Mouse (Mus musculus) stomach, embryonic 16.5 days (tissue): ENCODE results near the gene Mfsd4b3. TPM values are rescaled to one million over a fixed set of nuclear protein-coding genes. Genes with fewer than 3 reads are reported as not detected.

Source experiments
- ATAC-seq: fragments of 200-750 bp; cut with Nextera tagmentation; 2 replicates; pipeline ENCODE4 v1.8.0; 2017; ENCODE audit warnings: moderate number of reproducible peaks, moderate TSS enrichment; ENCODE audit not compliant: insufficient read depth, low FRiP score
- H3K27ac ChIP-seq: fragments of 300-500 bp; sonication (generic); 2 replicates; pipeline ENCODE4 v1.5.1; 2014; ENCODE audit warnings: low read length
- H3K27me3 ChIP-seq: fragments of 300-500 bp; sonication (generic); 2 replicates; pipeline ENCODE4 v1.6.1; 2014; ENCODE audit warnings: low read length, control low read depth, mixed read lengths; ENCODE audit not compliant: control insufficient read depth, insufficient read depth
- H3K36me3 ChIP-seq: fragments of 300-500 bp; sonication (generic); 2 replicates; pipeline ENCODE4 v1.6.1; 2014; ENCODE audit warnings: low read length; ENCODE audit not compliant: control insufficient read depth, insufficient read depth
- H3K4me1 ChIP-seq: fragments of 300-500 bp; sonication (generic); 2 replicates; pipeline ENCODE4 v1.6.1; 2014; ENCODE audit warnings: low read length, control low read depth, mixed read lengths; ENCODE audit not compliant: control insufficient read depth, insufficient read depth
- H3K4me2 ChIP-seq: fragments of 300-500 bp; sonication (generic); 2 replicates; pipeline ENCODE4 v1.6.1; 2014; ENCODE audit warnings: low read depth, low read length, mixed read lengths
- H3K4me3 ChIP-seq: fragments of 300-500 bp; sonication (generic); replicated peaks from 2 replicates; pipeline ENCODE4 v1.5.1; 2014; ENCODE audit warnings: mild to moderate bottlenecking, low read length
- H3K9ac ChIP-seq: fragments of 300-500 bp; sonication (generic); 2 replicates; pipeline ENCODE4 v1.6.1; 2014; ENCODE audit warnings: low read length
- H3K9me3 ChIP-seq: fragments of 300-500 bp; sonication (generic); replicated peaks from 2 replicates; pipeline ENCODE4 v1.6.1; 2016; ENCODE audit warnings: low read length, control low read depth; ENCODE audit not compliant: control insufficient read depth
- WGBS: fragments of 180-500 bp; shearing (Covaris S2); extraction: QIAGEN DNeasy Blood & Tissue Kit; methylation state at CpG from one replicate; pipeline ENCODE4 v1.1.7; 2014; 5-methylcytosine and 5-hydroxymethylcytosine counted together
- polyA plus RNA-seq: library from polyadenylated mRNA; unstranded; fragments of >200 nt; fragmentation: Nextera tagmentation; extraction: Ambion mirVana; gene quantifications from 2 replicates; pipeline ENCODE4 v1.2.1, GENCODE M21; 2015

Mfsd4b3 gene
- polyA plus RNA-seq, 1 experiment from 2014 or later, result 2.2 TPM

DNA sequence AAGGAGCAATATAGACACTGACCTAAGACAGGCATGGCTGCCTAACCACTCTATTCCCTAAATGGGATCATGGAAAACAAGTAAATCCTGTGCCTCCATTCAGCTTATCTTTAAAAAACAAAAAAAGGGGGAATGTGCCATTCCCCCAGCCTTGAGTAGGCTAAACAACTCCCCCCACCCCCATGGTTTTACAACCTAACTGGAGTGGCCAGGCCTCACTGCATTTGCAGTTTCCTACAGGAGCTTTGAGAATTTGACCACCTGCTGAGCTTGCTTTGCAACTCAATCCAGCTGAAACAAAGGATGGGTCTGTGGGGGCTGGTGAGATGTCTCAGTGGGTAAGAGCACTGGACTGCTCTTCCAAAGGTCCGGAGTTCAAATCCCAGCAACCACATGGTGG is 18.3 kb upstream of the Mfsd4b3 start:
- no peak for ATAC-seq
- no peak overlapping the region for H3K27ac ChIP-seq
- H3K4me3 ChIP-seq, result no peak overlapping the region
- H3K9me3 ChIP-seq, result peaks cover 4% of the 10 kb centered on the region; the same call in 1 of the 2 replicates
- H3K27me3 ChIP-seq, result no peaks in the 10 kb centered on the region
- H3K4me2 ChIP-seq, result no peak overlapping the region
- no peak overlapping the region for H3K9ac ChIP-seq
- WGBS, result 88% methylated on average over 1 of the region's 1 CpGs
- H3K4me1 ChIP-seq, result no peaks in the 10 kb centered on the region
- no peaks in the 10 kb centered on the region for H3K36me3 ChIP-seq

DNA sequence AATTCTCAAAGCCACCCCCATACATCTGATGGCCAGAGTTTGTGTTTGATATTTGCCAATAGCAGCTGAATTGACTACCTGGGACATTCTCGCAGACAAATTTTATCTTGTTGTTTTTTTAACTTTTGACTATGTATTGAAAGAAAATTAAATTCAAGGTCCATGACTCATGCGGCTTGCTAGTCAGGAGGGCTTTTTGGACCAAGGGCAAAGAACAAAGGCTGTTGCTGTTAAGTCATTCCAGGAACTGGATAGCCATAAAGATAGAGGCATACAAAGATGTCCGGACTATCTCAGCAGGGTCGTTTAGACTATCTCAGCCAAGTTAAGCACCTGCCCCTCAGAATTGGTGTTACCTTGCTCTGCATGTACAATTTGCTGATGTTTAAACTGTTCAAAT is 17.4 kb upstream of the Mfsd4b3 start:
- no peaks in the 10 kb centered on the region for H3K36me3 ChIP-seq
- WGBS, result 94% methylated on average over 4 of the region's 4 CpGs

DNA sequence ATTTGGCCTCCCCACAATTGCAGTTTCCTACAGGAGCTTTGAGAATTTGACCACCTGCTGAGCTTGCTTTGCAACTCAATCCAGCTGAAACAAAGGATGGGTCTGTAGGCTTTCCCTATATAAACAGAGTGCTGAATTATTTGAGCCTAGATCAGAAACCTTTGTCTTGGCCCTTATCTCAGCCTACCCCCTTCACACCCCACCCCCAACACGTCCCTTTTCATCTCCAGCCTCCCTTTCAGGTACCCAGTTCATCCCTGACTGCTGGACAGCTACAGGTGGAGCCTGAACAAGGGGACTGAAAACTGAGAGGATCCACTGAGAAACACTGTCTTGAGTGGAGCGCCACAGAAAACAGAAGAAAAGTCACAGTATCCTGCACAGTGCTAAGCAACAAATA is 15.8 kb upstream of the Mfsd4b3 start:
- Histone ChIP-seq H3K27ac (no peak overlapping the region), H3K4me1 (no peaks in the 10 kb centered on the region), H3K9me3 (peaks cover 4% of the 10 kb centered on the region; the same call in 1 of the 2 replicates), H3K27me3 (no peaks in the 10 kb centered on the region), H3K36me3 (no peaks in the 10 kb centered on the region), H3K4me2 (no peak overlapping the region), H3K4me3 (no peak overlapping the region), H3K9ac (no peak overlapping the region)
- 39% methylated on average over 2 of the region's 2 CpGs for WGBS
- ATAC-seq, result no peak

More for the DNA sequence above, 17.4 kb upstream of the Mfsd4b3 start:
- Histone ChIP-seq H3K9ac (no peak overlapping the region), H3K4me1 (no peaks in the 10 kb centered on the region), H3K4me2 (no peak overlapping the region), H3K4me3 (no peak overlapping the region), H3K27ac (no peak overlapping the region), H3K27me3 (no peaks in the 10 kb centered on the region), H3K9me3 (peaks cover 4% of the 10 kb centered on the region; the same call in 1 of the 2 replicates)
- no peak for ATAC-seq

DNA sequence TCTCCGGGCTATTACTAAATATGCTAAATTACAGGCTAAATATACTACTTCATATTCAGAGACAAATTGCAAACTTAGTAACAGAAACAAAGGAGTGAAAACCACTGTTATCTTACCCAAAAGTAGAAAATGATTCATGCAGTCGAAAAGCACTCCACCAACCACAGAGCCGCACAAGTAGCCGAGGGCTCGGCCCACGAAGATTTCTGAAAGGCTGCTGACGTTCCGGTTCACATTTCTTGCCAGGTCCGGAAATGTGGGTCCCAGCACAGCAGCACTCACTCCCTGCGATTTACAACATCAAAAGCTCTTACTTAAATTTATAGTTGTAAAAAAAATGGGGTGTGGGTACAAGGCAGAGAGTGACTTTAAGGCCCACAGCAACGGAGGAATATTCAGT is 15.0 kb upstream of the Mfsd4b3 start:
- Histone ChIP-seq H3K9ac (no peak overlapping the region), H3K27me3 (no peaks in the 10 kb centered on the region), H3K4me1 (no peaks in the 10 kb centered on the region), H3K4me3 (no peak overlapping the region), H3K9me3 (peaks cover 4% of the 10 kb centered on the region; the same call in 1 of the 2 replicates), H3K4me2 (no peak overlapping the region), H3K27ac (no peak overlapping the region), H3K36me3 (no peaks in the 10 kb centered on the region)
- 59% methylated on average over 11 of the region's 11 CpGs for WGBS
- no peak for ATAC-seq

DNA sequence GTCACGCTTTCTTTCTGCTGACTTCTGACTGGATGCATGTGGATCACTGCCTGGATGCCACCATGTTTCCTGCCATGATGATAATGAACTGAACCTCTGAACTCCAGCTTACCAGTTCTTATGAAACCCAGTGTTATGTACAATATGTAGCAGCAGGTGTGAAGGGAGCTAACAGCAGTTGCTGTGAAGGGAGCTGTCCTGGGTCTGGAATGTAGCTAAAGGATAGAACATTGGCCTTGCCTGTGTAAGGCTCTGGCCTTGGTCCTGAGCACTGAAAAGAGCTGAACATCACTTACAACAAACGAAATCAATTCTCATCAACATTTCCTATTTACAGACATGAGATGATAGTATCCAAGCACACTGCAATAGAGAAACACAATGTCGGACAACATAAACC is 7.6 kb upstream of the Mfsd4b3 start:
- Histone ChIP-seq H3K36me3 (no peaks in the 10 kb centered on the region), H3K4me3 (no peak overlapping the region), H3K9ac (no peak overlapping the region), H3K27ac (no peak overlapping the region), H3K27me3 (no peaks in the 10 kb centered on the region), H3K9me3 (peaks cover 3% of the 10 kb centered on the region; the same call in 1 of the 2 replicates), H3K4me1 (no peaks in the 10 kb centered on the region), H3K4me2 (no peak overlapping the region)
- no peak for ATAC-seq
- WGBS, result 85% methylated on average over 3 of the region's 3 CpGs

DNA sequence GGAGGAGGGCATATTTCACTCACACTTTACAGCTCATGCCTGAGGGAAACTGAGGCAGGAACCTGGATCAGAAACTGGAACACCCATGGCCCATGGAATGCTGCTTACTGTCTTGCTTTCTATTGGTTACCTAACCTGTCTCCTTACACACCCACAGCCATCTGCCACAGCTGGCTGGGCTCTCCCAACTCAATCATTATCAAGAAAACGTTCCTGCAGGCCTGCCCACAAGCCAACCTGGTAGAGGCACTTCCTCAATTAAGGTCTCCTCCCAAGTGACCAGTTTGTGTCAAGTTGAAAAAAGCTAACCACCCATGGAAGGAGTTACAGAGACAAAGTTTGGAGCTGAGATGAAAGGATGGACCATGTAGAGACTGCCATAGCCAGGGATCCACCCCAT is 2.0 kb upstream of the Mfsd4b3 start:
- Histone ChIP-seq H3K27me3 (no peaks in the 10 kb centered on the region), H3K4me1 (no peaks in the 10 kb centered on the region), H3K4me2 (no peak overlapping the region), H3K4me3 (no peak overlapping the region), H3K36me3 (no peaks in the 10 kb centered on the region), H3K9ac (no peak overlapping the region), H3K9me3 (no peaks in the 10 kb centered on the region), H3K27ac (no peak overlapping the region)
- 39% methylated on average over 1 of the region's 1 CpGs for WGBS
- ATAC-seq, result no peak

DNA sequence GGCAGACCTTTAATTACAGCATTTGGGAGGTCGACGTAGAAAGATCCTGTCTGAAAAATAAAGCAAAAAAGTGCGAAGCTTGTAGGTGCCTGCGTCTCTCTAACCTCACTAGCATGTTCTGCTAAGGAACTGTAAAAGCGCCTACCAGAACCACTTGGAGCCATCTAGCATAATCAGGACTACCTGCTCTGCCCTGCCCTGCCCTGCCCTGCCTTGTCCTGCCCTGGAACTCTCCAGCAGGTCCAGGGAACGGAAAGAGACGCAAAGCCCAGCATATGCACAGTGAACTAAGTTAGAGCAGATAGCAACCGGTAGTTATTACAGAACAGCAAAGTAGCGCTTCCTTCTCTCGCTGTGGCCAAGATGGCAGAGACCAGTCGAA is 479 bp upstream of the Mfsd4b3 start:
- ATAC-seq, result peak; percentile 31
- Histone ChIP-seq H3K27ac (no peak overlapping the region), H3K9ac (no peak overlapping the region), H3K4me1 (no peaks in the 10 kb centered on the region), H3K27me3 (no peaks in the 10 kb centered on the region), H3K4me2 (peak overlapping the region; percentile 96), H3K9me3 (no peaks in the 10 kb centered on the region), H3K4me3 (peak overlapping the region; percentile 68; the same call in 1 of the 2 replicates), H3K36me3 (no peaks in the 10 kb centered on the region)
- 40% methylated on average over 11 of the region's 11 CpGs for WGBS

DNA sequence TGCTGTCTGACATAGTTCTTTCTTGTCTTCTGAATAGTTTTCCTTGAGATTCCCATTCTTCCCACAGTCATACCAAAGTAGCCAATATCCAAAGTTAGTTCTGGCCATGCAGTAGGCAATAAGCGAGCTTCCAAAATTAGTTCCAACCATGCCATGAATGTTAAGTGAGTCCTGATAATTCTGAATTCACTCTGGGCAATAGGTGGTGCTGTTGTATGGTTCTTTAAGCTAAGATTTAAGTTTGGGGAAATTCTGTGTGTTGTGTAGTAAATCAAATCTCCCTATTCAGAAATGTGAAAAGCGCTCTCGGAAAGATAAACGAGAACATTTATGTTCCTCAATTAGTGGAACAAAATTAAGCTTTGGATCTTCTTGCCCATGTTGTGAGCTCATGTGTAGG is 1.7 kb downstream of the Mfsd4b3 start:
- no peak for ATAC-seq
- no peak overlapping the region for H3K4me3 ChIP-seq
- H3K4me1 ChIP-seq, result no peaks in the 10 kb centered on the region
- H3K9ac ChIP-seq, result no peak overlapping the region
- 65% methylated on average over 4 of the region's 4 CpGs for WGBS
- H3K9me3 ChIP-seq, result no peaks in the 10 kb centered on the region
- no peaks in the 10 kb centered on the region for H3K27me3 ChIP-seq
- no peak overlapping the region for H3K27ac ChIP-seq
- no peaks in the 10 kb centered on the region for H3K36me3 ChIP-seq
- no peak overlapping the region for H3K4me2 ChIP-seq

DNA sequence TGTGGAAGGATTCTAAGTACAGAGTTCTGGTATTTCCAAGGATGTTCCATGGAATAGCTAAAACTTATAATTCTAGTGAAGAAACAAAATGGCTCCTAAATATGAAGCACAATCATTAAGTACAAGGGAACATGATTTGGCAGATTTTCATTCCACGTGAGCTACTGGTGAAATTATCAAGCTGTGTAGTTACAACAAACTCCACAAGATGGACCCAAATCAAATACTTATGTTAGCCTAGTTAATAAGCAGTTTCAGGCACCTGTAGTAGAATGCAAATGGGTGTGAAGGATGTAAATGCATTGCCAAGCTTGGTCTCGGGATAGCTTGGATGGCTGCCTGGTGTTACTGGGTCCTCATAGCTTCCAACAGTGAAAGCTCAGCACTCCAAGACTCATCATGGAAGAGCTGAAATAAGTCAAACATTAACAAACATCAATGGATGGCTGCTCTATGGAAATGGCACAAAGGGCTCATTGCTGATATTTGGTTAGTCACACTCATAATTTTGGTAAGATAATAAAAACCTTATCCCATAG is 3.5 kb downstream of the Mfsd4b3 start:
- H3K27ac ChIP-seq, result no peak overlapping the region
- no peaks in the 10 kb centered on the region for H3K27me3 ChIP-seq
- no peak overlapping the region for H3K9ac ChIP-seq
- H3K4me2 ChIP-seq, result no peak overlapping the region
- H3K4me1 ChIP-seq, result no peaks in the 10 kb centered on the region
- no peak overlapping the region for H3K4me3 ChIP-seq
- ATAC-seq, result no peak
- no peaks in the 10 kb centered on the region for H3K9me3 ChIP-seq
- WGBS, result 71% methylated on average over 2 of the region's 2 CpGs
- no peaks in the 10 kb centered on the region for H3K36me3 ChIP-seq

DNA sequence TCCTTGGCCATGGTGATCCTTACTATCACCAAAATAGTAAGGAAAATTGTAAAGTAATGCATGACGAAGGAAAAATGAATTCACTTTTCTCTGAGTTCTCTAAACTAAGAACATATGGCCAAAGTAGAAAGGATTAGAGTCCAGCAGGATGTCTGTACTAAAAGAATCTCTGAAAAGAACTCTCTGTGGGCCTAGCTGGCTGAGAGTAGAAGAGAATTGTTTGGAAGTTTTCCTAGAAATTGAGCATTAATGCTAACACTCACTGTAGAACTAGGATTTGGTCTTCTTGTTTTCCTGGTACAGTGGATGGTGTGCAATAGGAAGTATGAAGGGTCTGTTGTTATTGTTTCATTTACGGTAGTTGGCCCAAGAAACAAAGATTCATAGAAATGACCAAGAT is 4.8 kb downstream of the Mfsd4b3 start:
- Histone ChIP-seq H3K4me2 (no peak overlapping the region), H3K9me3 (no peaks in the 10 kb centered on the region), H3K4me1 (no peaks in the 10 kb centered on the region), H3K9ac (no peak overlapping the region), H3K27ac (no peak overlapping the region), H3K36me3 (no peaks in the 10 kb centered on the region), H3K4me3 (no peak overlapping the region), H3K27me3 (no peaks in the 10 kb centered on the region)
- 72% methylated on average over 2 of the region's 2 CpGs for WGBS
- no peak for ATAC-seq
